Mouse (Mus musculus): ENCODE measurements around the gene Gm17455.

DNA sequence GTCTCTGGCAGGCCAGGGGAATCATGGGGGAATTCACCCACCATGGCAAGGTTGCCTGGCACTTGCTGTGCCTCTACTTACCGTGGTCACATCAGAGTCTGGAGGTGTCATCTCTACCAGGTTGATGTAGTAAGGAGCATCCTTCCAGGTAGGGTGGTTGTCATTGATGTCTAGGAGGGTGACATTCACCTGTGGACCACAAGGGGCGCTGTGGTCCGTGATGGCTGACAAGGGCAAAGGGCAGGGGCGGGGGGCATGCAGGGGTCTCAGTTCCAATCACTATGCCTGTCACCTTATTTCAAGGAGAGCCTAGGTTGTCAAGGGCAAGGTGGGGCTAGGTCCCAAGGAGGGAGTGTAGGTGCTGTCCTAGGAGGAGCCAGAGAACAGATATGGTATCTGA is 20.1 kb downstream of the Gm17455 start:
- TF ChIP-seq CTCF (IDR thresholded peaks at IDR 0.05; ENCODE audit: extremely low read depth, insufficient read depth, low read length) (peak; percentile 45), POLR2A (IDR thresholded peaks at IDR 0.05; ENCODE audit: extremely low read depth, insufficient read depth, low read length) (no peak)

All from cortical plate, adult 2 months (tissue).